Mouse (Mus musculus) adrenal gland, postnatal 4 days (tissue): ENCODE data around the gene Ndufa4l2. TPM values are rescaled to one million over a fixed set of nuclear protein-coding genes. Genes with fewer than 3 reads are reported as not detected.

Experiments used
- DNase-seq, 2 experiments: peaks; one replicate each; pipeline ENCODE4 v3.0.0; 2021 to 2022; ENCODE audit warnings: low spot score in 2 of 2, mixed read lengths in 2 of 2
- total RNA-seq, 2 experiments: library from RNA; stranded (reverse); gene quantifications; 2 replicates each; pipeline ENCODE4 v1.2.3; 2021

Gene Ndufa4l2
- total RNA-seq, 2 experiments from 2014 or later = 57.2 to 71.7 TPM

GRCm38 (mm10) chr10:127563840-127564239 lies 49.1 kb downstream of the Ndufa4l2 start:
- DNase-seq = no peak

- no peak for DNase-seq
Observed at GRCm38 (mm10) chr10:127564301-127564700, 49.5 kb downstream of the Ndufa4l2 start.

Other genes starting within 250 kb of the Ndufa4l2 start
- gene Dctn2, start 248.6 kb upstream of the Ndufa4l2 start, total RNA-seq = 100 to 1,000 TPM; 191 to 198 TPM
- 10 to 100 TPM; 89.7 to 92.6 TPM for gene Mbd6, start 225.9 kb upstream of the Ndufa4l2 start, total RNA-seq
- gene Mars, start 203.2 kb upstream of the Ndufa4l2 start, total RNA-seq = 10 to 100 TPM; 85.5 to 89.5 TPM
- gene Arhgap9, start 193.0 kb upstream of the Ndufa4l2 start, total RNA-seq = 1 to 10 TPM; 2.9 to 4.2 TPM
- gene Gli1, start 173.0 kb upstream of the Ndufa4l2 start, total RNA-seq = 10 to 100 TPM; 16.4 to 17.2 TPM
- 1 to 10 TPM in 1 of 2 experiments, under 1 TPM in 1; 0.06 to 2.5 TPM for gene Inhbe, start 160.6 kb upstream of the Ndufa4l2 start, total RNA-seq
- 1 to 10 TPM in 1 of 2 experiments, not detected in 1; 5.8 TPM for gene Inhbc, start 144.5 kb upstream of the Ndufa4l2 start, total RNA-seq
- gene R3hdm2, start 134.6 kb upstream of the Ndufa4l2 start, total RNA-seq = 100 to 1,000 TPM; 157 to 164 TPM
- gene Stac3, start 13.3 kb upstream of the Ndufa4l2 start, total RNA-seq = 10 to 100 TPM in 1 of 2 experiments, 1 to 10 TPM in 1; 6.4 to 11.5 TPM
- gene Shmt2, start 7.5 kb downstream of the Ndufa4l2 start, total RNA-seq = 10 to 100 TPM; 66.7 to 69.4 TPM
- gene Nxph4, start 19.6 kb downstream of the Ndufa4l2 start, total RNA-seq = 10 to 100 TPM; 13.6 to 14.0 TPM
- 100 to 1,000 TPM; 283 to 301 TPM for gene Lrp1, start 106.2 kb downstream of the Ndufa4l2 start, total RNA-seq
- 10 to 100 TPM; 72.7 to 78.0 TPM for gene Stat6, start 128.0 kb downstream of the Ndufa4l2 start, total RNA-seq
- 10 to 100 TPM; 11.6 to 13.2 TPM for gene Nemp1, start 151.9 kb downstream of the Ndufa4l2 start, total RNA-seq
- 10 to 100 TPM; 22.8 to 24.4 TPM for gene Nab2, start 153.6 kb downstream of the Ndufa4l2 start, total RNA-seq
- 1 to 10 TPM; 1.6 to 2.1 TPM for gene Myo1a, start 190.2 kb downstream of the Ndufa4l2 start, total RNA-seq
- under 1 TPM in 1 of 2 experiments, not detected in 1; 0.48 TPM for gene Tac2, start 209.5 kb downstream of the Ndufa4l2 start, total RNA-seq
- 10 to 100 TPM; 16.2 to 17.4 TPM for gene Zbtb39, start 224.6 kb downstream of the Ndufa4l2 start, total RNA-seq
- 10 to 100 TPM; 13.7 to 17.4 TPM for gene Gpr182, start 236.8 kb downstream of the Ndufa4l2 start, total RNA-seq
- gene Rdh1, start 244.8 kb downstream of the Ndufa4l2 start, total RNA-seq = 1 to 10 TPM; 1.3 to 1.9 TPM
- 1 to 10 TPM; 2.3 to 2.5 TPM for gene Rdh16f1, start 244.8 kb downstream of the Ndufa4l2 start, total RNA-seq